Mouse (Mus musculus) CD8-positive naive resting alpha-beta T cell, adult 2 months (primary cell): Measurements from ENCODE around the gene Kncn.

Source experiments
- DNase-seq, 2 experiments: peaks; one replicate each; pipeline ENCODE4 v3.0.0; 2022; ENCODE audit warnings: low read depth in 2 of 2, low spot score in 2 of 2

Kncn gene

GRCm38 (mm10) chr4:115935835-115936581, 51.8 kb downstream of the Kncn start:
- DNase-seq, result no peak

GRCm38 (mm10) chr4:115936646-115937045, 52.4 kb downstream of the Kncn start:
- DNase-seq, result no peak

GRCm38 (mm10) chr4:115937061-115937976, 53.1 kb downstream of the Kncn start:
- no peak for DNase-seq

- DNase-seq, result no peak
These were observed 54.3 kb downstream of the Kncn start for GRCm38 (mm10) chr4:115938276-115939160.
